Mouse (Mus musculus): ENCODE results near the gene Lrrc9. TPM values are rescaled to one million over a fixed set of nuclear protein-coding genes. Genes with fewer than 3 reads are reported as not detected.

Gene Lrrc9
- polyA plus RNA-seq, 1 experiment = 3.1 TPM

DNA sequence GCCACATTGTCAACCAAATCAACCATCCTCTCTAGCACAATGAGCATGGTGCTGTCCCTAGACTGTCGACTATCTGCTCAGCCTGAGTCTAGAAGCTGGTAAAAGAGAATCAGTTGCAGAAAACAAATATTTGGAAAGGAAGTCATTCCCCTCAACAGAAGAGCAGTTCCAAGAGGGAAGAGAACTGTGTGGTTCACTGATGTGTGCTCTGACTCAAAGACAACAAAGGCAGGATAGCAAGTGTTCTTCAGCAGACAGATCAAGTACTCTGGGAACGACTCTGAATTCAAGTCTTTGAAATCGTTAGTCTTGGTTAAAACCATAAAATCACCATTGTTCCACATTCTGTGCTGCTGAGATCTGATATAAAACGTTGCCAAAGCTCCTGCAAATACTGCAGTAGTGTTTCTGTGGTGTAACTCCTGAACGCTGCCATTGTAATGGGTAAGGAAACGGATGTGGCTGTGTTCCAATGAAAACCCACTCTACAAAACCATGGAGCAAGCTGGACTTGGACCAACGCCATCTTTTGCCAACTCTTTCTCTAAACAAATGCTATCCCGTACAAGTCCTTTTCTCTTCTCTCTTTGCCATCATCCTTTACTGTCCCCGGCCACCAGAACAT, 8.3 kb upstream of the Lrrc9 start:
- TF ChIP-seq POLR2A (IDR thresholded peaks at IDR 0.05; ENCODE audit: borderline replicate concordance, extremely low read depth, insufficient read depth, insufficient read length, poor library complexity, severe bottlenecking) (no peak), CTCF (IDR thresholded peaks at IDR 0.05; ENCODE audit: borderline replicate concordance, extremely low read depth, insufficient read depth, insufficient read length) (no peak)
- DNase-seq (ENCODE audit: low read depth) = peak; percentile 85

DNA sequence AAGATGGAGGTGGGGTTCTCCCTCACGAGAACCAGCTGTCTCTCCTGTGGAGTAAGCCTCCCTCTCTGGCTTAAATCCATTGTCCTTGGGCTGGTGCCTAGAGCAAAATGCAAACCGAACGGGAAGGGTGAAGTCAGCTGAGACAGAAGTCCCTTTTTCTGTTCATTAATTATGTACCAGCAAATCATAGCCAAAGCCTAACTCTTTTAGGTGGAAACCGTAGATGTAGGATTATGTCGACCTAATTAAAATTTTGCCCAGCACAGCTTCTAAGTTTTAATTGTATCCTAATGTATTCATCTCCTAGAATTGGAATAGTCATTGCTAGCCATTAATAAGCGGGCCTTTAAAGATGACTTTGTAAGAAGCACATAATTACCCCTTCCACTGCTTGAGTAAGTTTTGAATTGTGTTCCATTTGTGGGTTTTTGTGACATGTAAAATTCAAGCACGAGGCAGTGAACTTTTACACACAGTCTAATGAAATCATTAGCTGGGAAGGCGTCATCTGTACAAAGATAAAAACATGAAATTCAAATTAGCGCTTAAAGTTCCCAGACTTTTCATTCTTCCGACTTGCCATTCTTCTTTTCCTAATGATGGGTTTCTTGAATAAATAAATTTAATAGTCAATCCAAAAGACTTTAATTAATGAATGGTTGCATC, 3.9 kb upstream of the Lrrc9 start:
- peak; percentile 91 for DNase-seq (ENCODE audit: low read depth)
- no peak for TF ChIP-seq POLR2A (IDR thresholded peaks at IDR 0.05; ENCODE audit: borderline replicate concordance, extremely low read depth, insufficient read depth, insufficient read length, poor library complexity, severe bottlenecking)
- TF ChIP-seq CTCF (IDR thresholded peaks at IDR 0.05; ENCODE audit: borderline replicate concordance, extremely low read depth, insufficient read depth, insufficient read length) = no peak

DNA sequence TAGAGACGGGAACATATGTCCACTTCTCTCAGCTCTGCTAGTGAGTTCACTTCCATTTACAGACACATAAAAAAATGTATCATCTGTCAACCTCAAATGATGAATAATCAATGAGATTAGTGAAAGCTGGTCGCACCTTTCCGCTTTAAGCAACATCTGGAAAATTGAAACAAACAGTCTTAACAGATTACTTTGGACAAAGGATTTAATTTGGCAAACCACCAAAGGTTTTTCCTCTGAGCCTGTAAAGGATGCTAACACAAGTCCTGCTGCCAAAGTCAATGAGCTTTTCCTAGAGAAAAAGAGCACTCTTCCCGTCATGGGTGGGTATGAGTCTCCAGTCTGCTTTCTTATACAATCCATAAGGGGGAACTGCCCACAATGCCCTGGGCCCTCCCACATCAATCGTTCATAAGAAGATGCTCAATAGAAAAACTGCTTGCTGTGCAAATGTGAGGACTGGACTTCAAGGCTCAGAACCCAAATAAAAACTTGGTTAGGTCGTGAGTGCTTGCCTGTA, 2.6 kb upstream of the Lrrc9 start:
- no peak for TF ChIP-seq POLR2A (IDR thresholded peaks at IDR 0.05; ENCODE audit: borderline replicate concordance, extremely low read depth, insufficient read depth, insufficient read length, poor library complexity, severe bottlenecking)
- no peak for TF ChIP-seq CTCF (IDR thresholded peaks at IDR 0.05; ENCODE audit: borderline replicate concordance, extremely low read depth, insufficient read depth, insufficient read length)
- peak; percentile 71 for DNase-seq (ENCODE audit: low read depth)

DNA sequence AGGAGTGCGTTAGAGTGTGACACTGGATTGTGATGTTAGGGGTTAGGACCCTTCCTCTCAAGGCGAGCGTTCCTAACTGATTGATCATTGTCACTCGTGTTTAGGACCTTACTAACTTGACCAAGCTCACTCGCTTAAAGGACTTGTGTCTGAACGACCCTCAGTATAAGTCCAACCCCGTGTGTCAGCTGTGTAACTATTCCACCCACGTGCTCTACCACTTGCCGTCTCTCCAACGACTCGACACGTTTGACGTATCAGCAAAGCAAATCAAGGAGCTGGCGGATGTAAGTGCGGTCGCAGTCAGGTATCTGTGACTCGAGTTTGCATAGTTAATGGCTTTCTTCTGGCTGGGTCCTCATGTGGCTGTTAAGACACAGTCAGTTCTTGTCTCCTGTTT, 12.3 kb downstream of the Lrrc9 start:
- DNase-seq (ENCODE audit: low read depth) = no peak
- TF ChIP-seq POLR2A (IDR thresholded peaks at IDR 0.05; ENCODE audit: borderline replicate concordance, extremely low read depth, insufficient read depth, insufficient read length, poor library complexity, severe bottlenecking) = no peak
- no peak for TF ChIP-seq CTCF (IDR thresholded peaks at IDR 0.05; ENCODE audit: borderline replicate concordance, extremely low read depth, insufficient read depth, insufficient read length)

DNA sequence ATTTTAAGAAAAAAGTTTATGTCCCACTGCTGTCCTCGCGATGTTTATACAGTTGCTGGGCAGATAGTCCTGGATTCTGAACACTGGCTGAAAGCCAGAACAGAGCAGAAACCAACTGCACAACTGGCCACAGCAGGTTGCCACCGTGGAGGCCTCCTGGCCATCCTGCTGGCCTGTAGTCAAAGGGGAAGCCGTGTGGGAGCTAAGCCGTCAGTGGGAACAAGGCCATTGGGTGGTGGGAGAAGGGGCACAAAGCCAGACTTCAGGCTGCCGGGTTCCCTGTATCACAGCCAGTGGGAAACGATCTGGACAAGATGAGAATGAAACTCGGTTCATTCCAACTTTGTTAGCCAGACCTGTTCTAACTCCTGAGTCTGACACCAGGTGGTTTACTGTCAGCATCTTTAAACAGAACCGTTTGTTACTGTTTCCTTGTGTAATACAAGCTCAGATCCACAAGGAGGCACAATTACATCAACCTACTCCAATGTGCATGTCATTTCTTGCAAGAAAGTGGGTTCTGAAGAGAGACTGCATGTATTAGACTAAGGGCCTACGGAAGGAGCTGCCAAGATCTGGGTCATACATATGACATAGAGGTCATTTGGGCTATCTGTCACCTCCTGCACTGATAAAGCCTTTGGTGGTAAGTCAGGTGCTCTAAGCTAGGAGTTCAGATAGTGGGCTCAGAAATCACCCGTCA, 19.7 kb downstream of the Lrrc9 start:
- TF ChIP-seq POLR2A (IDR thresholded peaks at IDR 0.05; ENCODE audit: borderline replicate concordance, extremely low read depth, insufficient read depth, insufficient read length, poor library complexity, severe bottlenecking) (no peak), CTCF (IDR thresholded peaks at IDR 0.05; ENCODE audit: borderline replicate concordance, extremely low read depth, insufficient read depth, insufficient read length) (peak; percentile 28; the same call in 1 of the 2 replicates)
- DNase-seq (ENCODE audit: low read depth) = peak; percentile 73

DNA sequence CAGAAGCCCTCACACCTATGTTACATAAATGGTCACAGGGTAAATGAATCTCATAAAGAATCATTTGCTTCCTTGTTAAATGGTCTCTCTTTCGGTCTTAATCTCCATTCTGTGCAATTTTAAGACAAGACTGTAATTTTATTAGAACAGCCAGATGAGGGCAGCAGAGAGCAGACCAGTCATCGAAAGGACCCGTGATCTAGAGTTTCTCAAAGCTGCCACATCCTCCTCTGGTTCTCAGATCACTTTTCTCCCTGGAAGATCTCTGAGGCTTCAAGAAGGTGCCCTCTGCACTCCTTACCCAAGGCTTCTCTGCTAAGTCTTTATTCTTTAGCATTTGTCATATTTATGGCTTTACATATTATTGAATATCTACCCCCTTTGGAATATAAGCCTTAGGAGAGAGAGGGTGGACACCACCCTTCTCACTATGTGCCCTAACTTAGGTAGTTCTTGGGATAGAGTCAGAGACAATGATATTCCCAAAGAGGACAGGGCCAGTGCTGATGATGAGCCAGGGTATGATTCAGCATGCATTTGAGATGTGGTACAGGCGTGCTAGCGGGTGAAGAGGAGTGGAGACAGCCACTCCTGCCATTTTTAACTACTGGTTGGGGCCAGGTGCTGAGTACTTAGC, 20.3 kb downstream of the Lrrc9 start:
- TF ChIP-seq POLR2A (IDR thresholded peaks at IDR 0.05; ENCODE audit: borderline replicate concordance, extremely low read depth, insufficient read depth, insufficient read length, poor library complexity, severe bottlenecking) (no peak), CTCF (IDR thresholded peaks at IDR 0.05; ENCODE audit: borderline replicate concordance, extremely low read depth, insufficient read depth, insufficient read length) (peak; percentile 71; the same call in 1 of the 2 replicates)
- DNase-seq (ENCODE audit: low read depth) = peak; percentile 90

DNA sequence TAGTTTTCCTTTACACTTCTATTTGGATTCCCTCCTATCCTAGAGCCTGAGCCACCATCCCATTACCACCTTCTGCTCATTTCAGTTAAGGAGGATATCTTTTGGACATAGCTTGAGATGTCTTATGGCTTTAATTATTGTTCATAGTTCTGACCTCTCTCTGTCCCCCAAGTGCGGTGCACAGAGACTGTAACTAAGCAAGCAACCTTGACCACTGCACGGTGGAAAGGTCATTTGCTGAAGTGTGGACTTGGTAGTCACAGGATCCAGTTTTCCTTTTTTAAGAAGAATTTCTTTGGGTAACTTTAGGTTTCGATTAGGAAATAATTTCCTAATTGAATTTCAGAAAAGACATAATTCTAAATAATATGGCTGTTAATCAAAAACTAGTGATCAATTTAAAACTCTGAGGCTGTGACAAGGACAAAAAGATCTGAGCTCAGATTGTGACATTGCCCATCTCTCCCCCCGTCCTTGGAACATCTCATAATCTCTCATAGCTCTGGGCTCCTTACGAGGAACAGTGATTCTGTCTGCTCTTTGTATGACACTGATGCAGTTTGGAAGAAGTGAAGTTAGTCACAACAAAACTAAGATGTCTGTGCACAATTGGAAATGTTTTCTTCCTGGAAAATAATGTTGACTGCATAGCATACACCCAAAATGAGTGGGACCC, 24.3 kb downstream of the Lrrc9 start:
- TF ChIP-seq POLR2A (IDR thresholded peaks at IDR 0.05; ENCODE audit: borderline replicate concordance, extremely low read depth, insufficient read depth, insufficient read length, poor library complexity, severe bottlenecking) (no peak), CTCF (IDR thresholded peaks at IDR 0.05; ENCODE audit: borderline replicate concordance, extremely low read depth, insufficient read depth, insufficient read length) (no peak)
- no peak for DNase-seq (ENCODE audit: low read depth)

DNA sequence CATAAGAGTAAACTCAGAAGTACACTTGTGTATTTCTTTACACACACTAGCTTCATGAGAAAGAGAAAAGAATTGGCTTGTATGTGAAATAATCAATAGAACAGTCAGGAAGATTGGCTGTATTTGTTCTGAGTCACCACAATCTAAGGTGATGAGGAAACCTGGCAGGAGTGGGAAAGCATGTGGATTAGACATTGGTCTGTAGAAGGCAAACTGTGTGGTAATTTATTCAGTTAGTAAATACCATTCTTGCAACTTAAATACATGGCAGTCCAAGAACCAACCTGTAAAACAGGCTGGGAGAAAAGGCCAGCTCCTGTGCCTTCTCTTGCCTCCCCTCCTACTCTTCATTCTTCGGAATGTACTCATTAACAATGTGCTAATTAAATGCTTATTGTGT, 25.6 kb downstream of the Lrrc9 start:
- TF ChIP-seq CTCF (IDR thresholded peaks at IDR 0.05; ENCODE audit: borderline replicate concordance, extremely low read depth, insufficient read depth, insufficient read length) = no peak
- no peak for TF ChIP-seq POLR2A (IDR thresholded peaks at IDR 0.05; ENCODE audit: borderline replicate concordance, extremely low read depth, insufficient read depth, insufficient read length, poor library complexity, severe bottlenecking)
- DNase-seq (ENCODE audit: low read depth) = no peak

DNA sequence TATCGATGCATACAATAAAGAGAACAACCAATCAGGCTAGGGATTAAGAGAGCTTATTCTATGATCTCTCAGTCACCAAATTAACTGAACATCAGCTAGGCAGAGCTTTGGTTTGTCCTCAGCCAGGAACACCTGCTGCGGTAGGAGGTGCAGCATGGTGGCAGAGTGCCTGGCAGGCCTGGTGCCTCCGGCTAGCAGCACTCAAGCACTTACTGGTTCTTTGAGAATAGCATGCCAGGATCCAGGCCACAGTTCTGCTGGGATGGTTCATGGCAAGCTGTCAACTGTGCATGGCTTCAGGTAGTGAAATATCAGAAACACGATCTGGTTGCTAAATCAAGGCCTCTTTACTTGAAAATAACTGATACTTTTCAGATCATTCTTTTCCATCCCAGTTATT, 26.1 kb downstream of the Lrrc9 start:
- peak; percentile 63 for DNase-seq (ENCODE audit: low read depth)
- TF ChIP-seq CTCF (IDR thresholded peaks at IDR 0.05; ENCODE audit: borderline replicate concordance, extremely low read depth, insufficient read depth, insufficient read length) (no peak), POLR2A (IDR thresholded peaks at IDR 0.05; ENCODE audit: borderline replicate concordance, extremely low read depth, insufficient read depth, insufficient read length, poor library complexity, severe bottlenecking) (no peak)

DNA sequence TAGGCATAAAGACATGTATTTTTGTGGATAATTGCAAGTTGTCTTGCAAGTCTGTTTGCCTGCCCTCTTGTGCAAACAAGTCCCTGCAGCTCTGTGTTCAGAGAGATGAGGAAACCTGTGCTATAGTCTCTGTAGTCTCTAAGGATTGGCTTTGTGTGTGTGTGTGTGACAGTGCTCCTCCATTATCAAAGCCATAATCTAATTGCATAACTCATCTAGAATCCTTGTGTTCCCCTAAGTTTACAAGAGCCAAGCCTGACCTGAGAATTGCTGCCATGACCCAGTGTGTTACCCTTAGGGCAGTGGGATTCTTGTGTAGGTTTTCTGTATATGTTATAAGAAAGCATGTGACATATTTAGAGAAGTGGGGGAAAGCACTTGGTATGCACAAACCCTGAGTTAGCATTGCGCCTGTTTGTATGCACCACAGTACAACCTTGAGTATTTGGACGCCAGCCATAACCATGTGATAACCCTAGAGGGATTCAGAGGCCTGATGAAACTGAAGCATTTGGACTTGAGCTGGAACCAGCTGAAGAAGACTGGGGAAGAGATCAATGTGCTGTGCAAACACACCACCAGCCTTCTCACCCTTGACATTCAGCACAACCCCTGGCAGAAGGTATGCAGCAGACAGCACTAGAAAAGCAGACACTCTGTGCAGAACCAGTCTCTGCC, 35.2 kb downstream of the Lrrc9 start:
- DNase-seq (ENCODE audit: low read depth) = no peak
- TF ChIP-seq CTCF (IDR thresholded peaks at IDR 0.05; ENCODE audit: borderline replicate concordance, extremely low read depth, insufficient read depth, insufficient read length) (no peak), POLR2A (IDR thresholded peaks at IDR 0.05; ENCODE audit: borderline replicate concordance, extremely low read depth, insufficient read depth, insufficient read length, poor library complexity, severe bottlenecking) (no peak)

Data from brain, embryonic 14.5 days (tissue).